In the genomic region with DNA sequence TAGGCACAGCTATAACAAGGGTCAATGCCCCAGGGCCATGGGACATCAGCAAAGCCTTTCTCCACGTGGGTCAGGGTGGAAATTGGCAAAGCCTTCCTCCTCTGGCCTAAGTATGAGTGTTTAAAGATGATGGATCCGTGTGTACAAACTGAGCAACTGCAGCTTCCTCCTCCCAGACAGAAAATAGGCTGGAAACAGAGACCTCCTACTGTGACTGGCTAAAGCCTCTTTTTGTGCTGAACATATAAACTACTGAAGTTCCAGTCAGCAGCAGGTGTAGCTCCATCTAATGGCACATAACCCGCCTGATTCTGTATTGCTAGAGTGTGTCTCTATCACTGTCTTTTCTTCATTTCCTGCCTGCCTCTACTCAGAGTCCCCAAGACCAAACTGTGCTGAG, we compare ENCODE assay signal across 12 mouse cellular contexts.
"Had no signal": no experiment of that assay in that cellular context is flagged by ENCODE, and none has a peak within 500 bp of the region (broad histone marks: within the 10 kb centered on the region; RNA-seq: fewer than 3 reads in every experiment).

No protein-coding gene starts in this region.

- DNase-seq: retina, postnatal 1 day; right cerebral cortex, adult 18-20 months; right cerebral cortex, postnatal 14 days; right cerebral cortex, postnatal 25 days; right cerebral cortex, postnatal 4 days; spleen, adult 18-20 months; thymus, adult 18-20 months; thymus, adult 2 months; thymus, postnatal 14 days; thymus, postnatal 25 days; thymus, postnatal 36 days; thymus, postnatal 4 days had no signal
